14 mouse cellular contexts compared by ENCODE assay signal in the genomic region with DNA sequence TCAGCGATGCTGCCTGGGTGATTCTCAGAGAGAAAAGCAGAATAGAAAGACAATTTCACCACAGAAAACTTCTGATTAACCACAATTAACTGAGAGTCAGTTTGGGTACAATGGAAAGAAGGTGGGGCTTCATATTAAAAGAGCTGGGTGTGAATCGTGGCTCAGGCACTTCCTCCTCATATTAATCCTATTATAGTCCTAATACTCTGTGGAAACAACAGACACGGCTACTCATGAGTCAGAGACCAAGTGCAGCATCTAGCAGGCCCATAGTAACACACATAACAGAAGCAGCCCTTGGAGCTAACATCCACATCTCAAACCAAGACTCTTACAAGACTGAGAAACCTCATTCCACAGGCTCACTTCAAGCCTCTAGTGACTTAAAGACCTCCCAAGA. TPM values are rescaled to one million over a fixed set of nuclear protein-coding genes. Genes with fewer than 3 reads are reported as not detected.
"Had no signal": no experiment of that assay in that cellular context is flagged by ENCODE, and none has a peak within 500 bp of the region (broad histone marks: within the 10 kb centered on the region; RNA-seq: fewer than 3 reads in every experiment).

No protein-coding gene starts in this region.

- DNase-seq: kidney, postnatal 10 days; kidney, postnatal 4 days; left cerebral cortex, postnatal 4 days; lung, adult 18-20 months; midbrain, embryonic 14.5 days; retina, postnatal 1 day; right cerebral cortex, postnatal 4 days; spleen, adult 18-20 months; thymus, adult 2 months; thymus, postnatal 25 days had no signal

RNA-seq across cellular contexts. Expression of a gene that starts 24.7 kb away (rescaled TPM):
- total RNA-seq: layer of hippocampus, adult 2 months; left cerebral cortex, postnatal 4 days; liver, adult 2 months had no signal
- polyA plus RNA-seq: kidney, embryonic 14.5 days; liver, adult 2 months; neural tube, embryonic 13.5 days had no signal
